In the genomic region with DNA sequence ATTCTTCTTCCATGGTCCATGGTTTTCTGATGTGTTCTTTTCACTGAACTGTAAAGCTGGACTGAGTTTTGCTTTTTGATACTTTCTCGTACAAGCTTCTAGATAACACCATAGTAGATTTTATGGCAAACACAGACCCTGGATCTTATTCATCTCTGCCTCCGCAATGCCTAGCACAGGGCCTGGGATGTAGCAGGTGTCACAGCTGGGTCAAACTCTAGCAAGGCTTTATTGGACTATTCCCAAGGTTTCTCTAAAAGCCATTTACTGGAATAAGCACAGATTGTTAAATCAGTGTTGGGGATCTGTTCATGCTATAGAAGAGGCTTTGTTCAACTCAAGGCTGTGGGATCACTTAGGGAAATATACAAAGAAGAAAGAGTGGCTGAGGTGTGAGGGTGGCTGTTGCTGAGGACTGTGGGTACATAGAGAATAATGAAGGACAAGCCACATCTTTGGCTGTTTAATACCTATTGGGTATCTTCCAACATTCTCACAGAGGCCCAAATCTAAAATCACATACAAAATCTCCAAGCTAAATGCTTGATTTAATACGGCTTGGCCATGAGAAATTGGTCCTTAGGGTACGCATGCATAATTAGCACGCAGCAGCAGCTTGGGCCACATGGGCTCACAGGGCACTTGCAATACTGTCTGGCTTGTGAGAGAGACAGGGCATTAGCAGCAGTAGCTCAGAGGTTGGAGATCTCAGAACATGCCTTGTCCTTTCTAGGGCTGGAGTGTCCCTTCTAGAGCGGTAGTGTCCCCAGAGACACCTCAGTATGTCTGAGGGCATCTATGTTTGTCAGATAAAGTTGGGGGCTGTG, we compare ENCODE assay signal across 20 mouse cellular contexts.
DNase-seq lines count a peak whose midpoint lies in the region; ATAC-seq lines count a peak whose summit lies in the region.
"Had no signal": no experiment of that assay in that cellular context is flagged by ENCODE, and none has a peak within 500 bp of the region (broad histone marks: within the 10 kb centered on the region; RNA-seq: fewer than 3 reads in every experiment).

No protein-coding gene starts in this region.

- H3K9me3 ChIP-seq in midbrain, embryonic 13.5 days = no peaks in the 10 kb centered on the region
- H3K9me3 ChIP-seq in midbrain, embryonic 15.5 days = no peaks in the 10 kb centered on the region
- H3K9me3 ChIP-seq in neural tube, embryonic 14.5 days (ENCODE audit: control insufficient read depth, low read length) = no peaks in the 10 kb centered on the region
- H3K9me3 ChIP-seq: megakaryocyte, embryonic 14.5 days; neural tube, embryonic 12.5 days; stomach, embryonic 15.5 days had no signal

- peaks cover 4% of the 10 kb centered on the region; the same call in 1 of the 2 replicates for H3K36me3 ChIP-seq in midbrain, embryonic 13.5 days
- H3K36me3 ChIP-seq in midbrain, embryonic 15.5 days (replicated peaks) = no peaks in the 10 kb centered on the region
- no peaks in the 10 kb centered on the region for H3K36me3 ChIP-seq in neural tube, embryonic 14.5 days (ENCODE audit: control insufficient read depth, insufficient read depth, low read length)
- H3K36me3 ChIP-seq: neural tube, embryonic 12.5 days; stomach, embryonic 15.5 days had no signal

- no peak for ATAC-seq in midbrain, embryonic 13.5 days
- no peak for ATAC-seq in midbrain, embryonic 15.5 days (replicated peaks)
- ATAC-seq in neural tube, embryonic 14.5 days (ENCODE audit: low read depth) = peak; percentile 46; the same call in 1 of the 2 replicates
- ATAC-seq: activated CD4-positive, CD25-positive, alpha-beta regulatory T cell, adult 4 months; intestine, embryonic 16.5 days had no signal

- H3K27ac ChIP-seq in midbrain, embryonic 13.5 days = peak overlapping the region; percentile 35
- H3K27ac ChIP-seq in midbrain, embryonic 15.5 days = no peak overlapping the region
- no peak overlapping the region for H3K27ac ChIP-seq in neural tube, embryonic 14.5 days (ENCODE audit: low read depth, low read length)
- H3K27ac ChIP-seq: liver, embryonic 14.5 days; neural tube, embryonic 12.5 days; stomach, embryonic 15.5 days had no signal

- peak; percentile 28 to 30 for DNase-seq in cerebellum, postnatal 10 days
- DNase-seq in cerebellum, postnatal 4 days (ENCODE audit: low spot score in 2 of 2) = no peak
- peak; percentile 66 for DNase-seq in heart, adult 11 months
- no peak for DNase-seq in heart, postnatal 14 days
- DNase-seq in heart, postnatal 4 days = no peak
- DNase-seq: adrenal gland, postnatal 10 days; gastrocnemius, postnatal 25 days; kidney, adult 9 months; kidney, postnatal 14 days; lung, embryonic 14.5 days; thymus, postnatal 25 days had no signal

- 79% methylated on average over 6 of the region's 6 CpGs for WGBS in midbrain, embryonic 13.5 days
- 65% methylated on average over 6 of the region's 6 CpGs for WGBS in midbrain, embryonic 15.5 days
- 54% methylated on average over 6 of the region's 6 CpGs for WGBS in neural tube, embryonic 14.5 days

- H3K4me2 ChIP-seq in midbrain, embryonic 13.5 days (replicated peaks) = no peak overlapping the region
- no peak overlapping the region for H3K4me2 ChIP-seq in midbrain, embryonic 15.5 days
- no peak overlapping the region for H3K4me2 ChIP-seq in neural tube, embryonic 14.5 days (ENCODE audit: low read depth, low read length)
- H3K4me2 ChIP-seq: lung, embryonic 14.5 days; neural tube, embryonic 12.5 days; stomach, embryonic 15.5 days had no signal

- no peak overlapping the region for H3K4me3 ChIP-seq in midbrain, embryonic 13.5 days (replicated peaks)
- no peak overlapping the region for H3K4me3 ChIP-seq in midbrain, embryonic 15.5 days
- H3K4me3 ChIP-seq in neural tube, embryonic 14.5 days (ENCODE audit: low read depth, low read length) = no peak overlapping the region
- H3K4me3 ChIP-seq: megakaryocyte, embryonic 14.5 days; neural tube, embryonic 12.5 days; stomach, embryonic 15.5 days had no signal

- intact Hi-C loops in heart, postnatal 14 days (cut with DNase I) = no loop called here

- H3K4me1 ChIP-seq in midbrain, embryonic 13.5 days (replicated peaks) = peaks cover 12% of the 10 kb centered on the region
- peaks cover 3% of the 10 kb centered on the region; the same call in 1 of the 2 replicates for H3K4me1 ChIP-seq in midbrain, embryonic 15.5 days
- peaks cover 8% of the 10 kb centered on the region; the same call in 1 of the 2 replicates for H3K4me1 ChIP-seq in neural tube, embryonic 14.5 days (ENCODE audit: control insufficient read depth, insufficient read depth, low read length)
- H3K4me1 ChIP-seq: megakaryocyte, embryonic 14.5 days had no signal

- 0 out of 2 replicates have a peak, but pooled peaks cover 4% of the 10 kb centered on the region for H3K27me3 ChIP-seq in midbrain, embryonic 13.5 days
- no peaks in the 10 kb centered on the region for H3K27me3 ChIP-seq in midbrain, embryonic 15.5 days (replicated peaks)
- no peaks in the 10 kb centered on the region for H3K27me3 ChIP-seq in neural tube, embryonic 14.5 days (ENCODE audit: control insufficient read depth, insufficient read depth, low read length)
- H3K27me3 ChIP-seq: megakaryocyte, embryonic 14.5 days; neural tube, embryonic 12.5 days; stomach, embryonic 15.5 days had no signal

- H3K9ac ChIP-seq in midbrain, embryonic 13.5 days (replicated peaks) = no peak overlapping the region
- H3K9ac ChIP-seq in midbrain, embryonic 15.5 days = no peak overlapping the region
- no peak overlapping the region for H3K9ac ChIP-seq in neural tube, embryonic 14.5 days (replicated peaks; ENCODE audit: low read depth, low read length)
- H3K9ac ChIP-seq: liver, embryonic 14.5 days; lung, embryonic 14.5 days; neural tube, embryonic 12.5 days; stomach, embryonic 15.5 days had no signal

Comparison
In these comparisons a context has a peak if more than half of its experiments do, and no peak if none do; other contexts are left out.
1. DNase-seq: peak in cerebellum, postnatal 10 days (2 of 2) and heart, adult 11 months (single experiment); none in cerebellum, postnatal 4 days (0 of 2), heart, postnatal 14 days (0 of 2) and heart, postnatal 4 days (single experiment).